Mouse (Mus musculus) thymus, postnatal 36 days (tissue): ENCODE results near the gene 1700012B09Rik.

Experiments
- DNase-seq, 2 experiments: peaks; one replicate each; pipeline ENCODE4 v3.0.0; 2022; ENCODE audit warnings: mixed read lengths in 2 of 2

1700012B09Rik gene

DNA sequence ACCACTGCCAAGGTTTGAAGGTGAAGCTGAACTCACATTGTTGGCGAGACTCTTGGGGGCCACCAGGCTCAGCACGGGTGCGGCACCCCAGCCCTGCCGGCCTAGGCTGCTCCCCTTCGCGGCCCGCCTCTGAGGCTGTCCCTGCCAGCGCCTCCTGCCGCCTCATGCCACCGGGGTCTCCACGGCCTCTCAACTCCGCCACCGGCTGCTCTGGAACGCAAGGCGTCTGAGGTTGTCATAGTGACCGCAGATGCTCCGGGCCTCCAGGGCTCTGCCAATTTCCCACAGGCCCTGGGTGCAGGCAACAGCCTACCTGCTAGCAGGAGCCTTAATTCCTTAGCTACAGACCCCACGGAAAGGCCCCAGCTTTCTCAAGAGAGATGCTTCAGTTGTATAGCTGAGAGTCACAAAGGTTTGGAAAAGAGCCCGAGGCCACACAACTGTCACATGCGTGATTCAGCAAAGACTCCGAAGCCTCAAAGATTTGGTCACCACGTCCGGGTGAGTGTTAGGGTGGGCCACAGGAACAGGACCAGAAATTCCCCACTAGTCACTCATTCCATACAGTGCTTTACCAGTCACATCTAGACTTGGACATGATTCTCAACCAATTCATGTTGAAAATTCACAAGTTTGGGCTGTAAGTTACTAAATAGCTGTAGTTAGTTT is at the start of gene 1700012B09Rik:
Gene 1700012B09Rik (minus strand): TSS at position 228 of the 669 bp plus-strand sequence.
- DNase-seq: peak in 1 of 2 experiments; percentile 9

DNA sequence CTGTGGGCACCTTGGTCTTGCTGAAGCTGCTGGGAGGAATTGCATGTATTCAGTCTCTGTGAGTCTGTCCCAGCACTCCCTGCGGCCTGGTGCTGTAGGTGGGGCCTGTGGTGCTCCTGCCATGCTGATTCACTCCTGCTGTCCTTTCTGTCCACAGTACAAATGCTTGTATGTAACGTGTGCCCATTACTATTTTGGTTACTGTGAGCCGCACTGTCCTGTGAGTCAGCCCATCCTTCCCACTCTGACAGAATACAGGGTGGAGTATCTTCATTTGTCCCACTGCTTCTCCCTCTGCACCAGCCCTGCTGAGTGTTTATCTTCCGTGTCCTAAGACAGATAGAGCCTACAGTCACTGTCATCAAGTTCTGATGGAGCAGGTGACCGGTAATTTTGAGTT is 39.3 kb upstream of the 1700012B09Rik start:
- DNase-seq: no peak

DNA sequence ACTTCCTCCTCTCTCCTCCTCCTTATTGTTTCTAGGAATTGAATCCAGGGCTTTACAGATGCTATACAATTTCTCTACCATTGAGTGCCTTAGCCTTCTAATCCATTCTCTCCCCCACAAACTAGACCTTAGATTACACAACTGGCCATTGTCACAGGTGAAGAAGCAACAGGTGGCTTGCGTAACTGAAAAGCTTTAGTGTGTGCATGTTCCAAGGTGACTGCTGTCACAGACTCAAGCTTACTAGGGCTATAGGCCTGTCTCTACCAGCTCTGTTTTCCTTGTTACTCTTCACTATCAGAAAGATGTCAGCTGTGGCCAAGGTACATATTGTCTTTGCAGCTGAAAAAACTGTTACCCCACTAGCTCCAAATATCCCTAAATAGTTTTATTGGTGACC is 36.0 kb upstream of the 1700012B09Rik start:
- DNase-seq: no peak

GRCm38 (mm10) chr9:14805714-14806113 is 34.9 kb upstream of the 1700012B09Rik start:
- DNase-seq: no peak

DNA sequence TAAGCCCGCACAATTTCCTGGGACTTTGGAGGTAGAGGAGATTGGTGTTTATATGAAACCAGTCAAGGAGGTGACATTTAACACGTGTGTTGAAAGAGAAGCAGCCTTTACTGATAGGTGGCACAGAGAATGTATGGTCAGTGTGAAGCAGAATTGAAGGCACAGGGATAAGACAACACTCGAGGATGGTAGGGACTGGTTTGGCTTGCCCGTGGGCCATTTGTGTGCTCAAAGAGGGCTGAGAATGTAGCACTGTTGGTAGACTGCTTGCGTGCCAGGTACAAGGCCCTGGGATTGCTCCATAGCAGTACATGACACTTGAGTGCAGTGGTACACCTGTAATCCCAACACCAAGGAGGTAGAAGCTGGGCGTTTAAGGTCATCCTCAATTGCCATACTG is 16.5 kb upstream of the 1700012B09Rik start:
- DNase-seq: no peak

DNA sequence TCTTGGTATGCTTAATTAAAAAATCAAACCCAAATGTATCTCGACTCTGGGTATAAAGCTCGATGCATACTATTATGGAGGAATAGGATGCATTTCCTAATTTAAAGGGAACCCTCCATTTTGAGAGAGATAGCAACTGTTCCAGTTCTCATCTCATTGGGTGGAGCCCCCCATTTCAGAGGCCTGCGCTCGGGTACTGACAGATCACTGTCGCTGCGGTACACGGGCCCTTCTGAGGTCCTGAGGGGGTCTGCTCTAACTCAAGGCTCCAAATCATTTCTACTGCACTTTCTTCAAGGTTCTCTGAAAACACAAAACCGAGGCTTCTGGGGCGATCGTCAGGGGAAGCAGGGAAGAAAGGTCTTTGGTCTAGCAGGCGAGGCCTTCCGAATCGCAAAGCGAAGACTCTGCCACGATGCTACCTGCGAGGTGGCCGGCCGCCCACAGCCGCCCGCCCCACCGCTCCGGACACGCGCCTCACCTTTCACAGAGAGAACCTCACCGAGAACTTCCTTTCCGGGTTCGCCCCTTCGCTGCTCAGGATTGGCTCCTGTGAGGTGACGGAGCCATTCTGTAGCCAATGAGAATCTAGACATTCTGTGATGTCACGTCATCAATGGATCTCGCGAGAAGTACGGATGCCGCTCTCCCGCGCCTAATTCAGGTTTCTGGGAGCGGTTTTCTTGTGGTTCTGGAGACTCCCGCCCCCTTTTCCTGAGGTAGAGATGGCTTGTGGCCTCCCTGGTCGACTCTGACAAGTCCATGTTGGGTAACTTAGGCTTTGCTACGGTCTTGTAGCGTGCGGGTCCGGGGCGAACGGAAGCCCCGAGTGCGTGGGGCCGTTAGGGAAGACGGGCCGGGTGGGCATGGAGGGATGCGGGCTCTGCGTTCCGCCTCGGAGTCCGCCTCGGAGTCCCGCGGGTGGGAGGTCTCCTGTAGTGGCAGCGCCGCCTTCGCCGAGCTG is 13.5 kb upstream of the 1700012B09Rik start, which contains the start of the genes Mre11a and Ankrd49:
Gene Mre11a (plus strand): TSS at position 616 of the 964 bp plus-strand sequence.
Gene Ankrd49 (minus strand): TSS at position 818 of the 964 bp plus-strand sequence.
- peak; percentile 87 for DNase-seq

GRCm38 (mm10) chr9:14778341-14778740 is 7.5 kb upstream of the 1700012B09Rik start:
- DNase-seq: no peak

DNA sequence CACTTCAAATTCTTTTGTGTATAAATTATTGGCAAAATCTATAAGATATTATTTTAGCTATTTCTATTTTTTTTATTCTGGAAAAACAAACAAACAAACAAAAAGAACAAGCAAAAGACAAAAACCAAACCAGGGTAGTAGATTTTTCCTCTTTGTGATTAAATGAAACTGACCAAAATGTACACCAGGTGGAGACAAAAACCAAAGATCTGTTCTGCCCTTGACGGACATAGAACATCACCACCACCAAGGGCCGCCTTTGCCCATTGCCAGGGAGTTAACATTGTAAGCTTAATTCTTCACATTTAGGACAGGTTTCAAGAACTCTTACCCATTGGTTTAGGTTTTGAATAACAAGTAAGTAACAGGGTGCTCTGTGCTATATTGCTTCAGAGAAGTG is 3.0 kb upstream of the 1700012B09Rik start:
- DNase-seq: no peak

DNA sequence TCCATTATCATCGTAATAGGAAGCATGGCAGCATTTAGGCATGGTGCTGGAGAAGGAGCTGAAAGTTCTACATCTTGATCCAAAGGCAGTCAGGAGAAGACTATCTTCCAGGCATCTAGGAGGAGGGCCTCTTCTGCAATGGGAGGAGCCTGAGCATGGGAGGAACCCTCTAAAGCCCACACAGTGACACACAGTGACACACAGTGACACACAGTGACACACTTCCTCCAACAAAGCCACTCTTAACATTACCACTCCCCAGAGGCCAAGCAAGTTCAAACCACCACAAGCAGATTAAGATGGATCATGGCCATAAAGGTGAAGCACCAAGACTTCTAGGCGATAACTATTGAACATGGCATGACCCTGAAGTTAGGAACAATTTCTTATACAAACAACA is 1.2 kb upstream of the 1700012B09Rik start:
- no peak for DNase-seq

- DNase-seq: no peak
These were observed 1.0 kb downstream of the 1700012B09Rik start for GRCm38 (mm10) chr9:14769811-14770210.

DNA sequence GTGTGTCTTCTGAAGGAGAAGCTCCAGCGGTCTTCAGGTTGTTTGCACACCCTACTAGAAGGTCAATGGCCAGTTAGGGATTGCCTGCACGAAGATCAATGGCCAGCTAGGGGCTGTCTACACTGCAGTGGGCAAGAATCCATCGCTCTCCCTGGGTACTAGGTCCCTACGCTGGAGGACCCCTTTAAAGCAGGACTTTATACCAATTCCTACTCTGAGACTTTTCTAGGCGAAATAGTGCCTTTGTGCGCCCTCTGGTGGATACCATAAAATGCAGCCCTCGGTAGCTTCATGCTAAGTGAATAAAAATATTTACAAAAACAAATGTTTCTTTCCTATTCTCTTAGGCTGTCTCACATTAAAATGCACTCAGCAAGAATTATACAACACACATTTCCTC is 6.1 kb downstream of the 1700012B09Rik start:
- DNase-seq: peak; percentile 28 to 43

DNA sequence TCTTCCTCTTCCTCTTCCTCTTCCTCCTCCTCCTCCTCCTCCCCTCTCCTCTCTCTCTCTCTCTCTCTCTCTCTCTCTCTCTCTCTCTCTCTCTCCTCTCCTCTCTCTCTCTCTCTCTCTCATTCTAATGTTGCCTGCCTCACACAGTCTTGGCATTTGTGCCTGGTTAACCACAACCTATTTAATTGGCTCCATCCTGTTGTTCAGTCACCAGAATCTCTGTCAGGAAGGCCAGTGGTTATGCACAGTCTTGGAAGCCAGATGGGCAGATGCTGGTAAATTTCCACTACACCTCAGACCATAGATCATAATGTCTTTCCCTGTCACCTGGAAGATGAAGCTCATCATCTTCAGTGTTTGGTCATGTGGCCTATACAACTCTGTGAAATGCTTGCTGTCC is 11.6 kb downstream of the 1700012B09Rik start:
- DNase-seq: no peak

DNA sequence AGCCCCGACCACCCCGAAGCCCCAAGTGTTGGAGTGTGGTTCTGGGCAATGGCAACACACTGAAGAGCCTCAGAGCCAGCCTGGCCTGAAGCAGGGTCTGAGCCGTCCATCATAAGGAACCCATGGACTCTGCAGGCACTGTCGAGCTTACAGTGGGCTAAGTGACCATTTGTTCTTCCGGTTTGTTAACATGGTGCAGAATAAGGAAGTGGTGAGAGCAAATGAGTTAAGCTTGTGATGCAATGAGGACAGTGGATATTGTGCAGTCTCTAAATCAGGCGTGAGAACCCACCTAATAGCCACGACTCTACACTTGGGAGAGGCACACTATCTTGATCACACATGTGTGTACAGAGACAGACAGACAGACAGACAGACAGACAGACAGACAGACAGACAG is 12.2 kb downstream of the 1700012B09Rik start:
- no peak for DNase-seq

- no peak for DNase-seq
These were observed 16.4 kb downstream of the 1700012B09Rik start for GRCm38 (mm10) chr9:14754469-14754868.

- no peak for DNase-seq
These were observed 16.9 kb downstream of the 1700012B09Rik start for GRCm38 (mm10) chr9:14753947-14754346.

DNA sequence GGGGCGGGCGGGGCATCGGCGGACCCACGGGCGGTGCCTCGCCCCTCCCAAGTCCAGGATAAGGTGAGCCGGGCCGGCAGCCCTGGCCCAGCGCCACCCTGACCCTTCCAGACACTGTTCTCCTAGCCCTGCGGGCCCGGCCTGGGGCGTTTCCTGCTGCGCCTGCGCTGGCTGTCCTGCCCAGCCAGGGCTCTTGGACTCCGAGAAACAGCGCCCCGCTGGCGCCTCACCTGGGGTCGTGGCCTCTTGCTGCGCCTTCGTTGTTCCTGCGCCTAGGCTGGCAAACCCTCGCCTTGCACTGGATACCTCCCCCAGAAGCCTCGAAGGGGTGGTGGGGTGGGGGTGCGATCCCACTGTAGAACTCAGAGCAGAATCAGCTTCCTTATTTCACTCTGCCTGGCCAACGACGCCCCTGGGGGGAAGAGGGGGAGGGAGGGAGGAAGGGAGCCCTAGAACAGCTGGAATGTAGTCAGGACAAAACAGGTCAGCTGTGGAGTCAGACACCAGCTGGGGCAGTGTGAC is 18.8 kb downstream of the 1700012B09Rik start, which contains the start of gene Fut4:
Gene Fut4 (minus strand): TSS at position 393 of the 522 bp plus-strand sequence.
- DNase-seq: peak; percentile 48 to 56

DNA sequence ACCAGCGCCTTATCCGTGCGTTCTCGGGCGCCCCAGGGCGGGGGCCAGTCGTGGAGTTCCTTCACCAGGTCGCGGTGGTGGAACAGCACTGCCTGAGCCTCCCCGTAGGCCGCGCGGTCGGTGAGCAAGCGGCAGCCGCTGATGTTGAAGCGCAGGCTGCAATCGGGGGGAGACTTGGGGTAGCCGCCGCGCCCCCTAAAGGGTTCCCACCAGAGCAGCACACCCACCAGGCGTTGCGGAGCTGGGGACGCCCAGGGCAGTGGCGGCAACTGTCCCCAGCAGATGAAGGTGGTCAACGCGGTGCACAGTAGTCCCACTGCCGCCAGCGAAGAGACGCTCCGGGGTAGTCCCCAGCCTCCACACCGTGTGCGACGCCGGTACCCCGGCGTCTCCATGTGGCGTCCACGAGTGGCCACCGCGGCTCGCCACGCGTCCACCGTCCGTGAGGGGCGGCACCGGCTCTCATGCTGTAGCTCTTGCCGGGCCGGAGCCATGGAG is 19.3 kb downstream of the 1700012B09Rik start:
- DNase-seq: peak; percentile 36 to 45

- no peak for DNase-seq
These were observed 19.8 kb downstream of the 1700012B09Rik start for GRCm38 (mm10) chr9:14750901-14751502.

DNA sequence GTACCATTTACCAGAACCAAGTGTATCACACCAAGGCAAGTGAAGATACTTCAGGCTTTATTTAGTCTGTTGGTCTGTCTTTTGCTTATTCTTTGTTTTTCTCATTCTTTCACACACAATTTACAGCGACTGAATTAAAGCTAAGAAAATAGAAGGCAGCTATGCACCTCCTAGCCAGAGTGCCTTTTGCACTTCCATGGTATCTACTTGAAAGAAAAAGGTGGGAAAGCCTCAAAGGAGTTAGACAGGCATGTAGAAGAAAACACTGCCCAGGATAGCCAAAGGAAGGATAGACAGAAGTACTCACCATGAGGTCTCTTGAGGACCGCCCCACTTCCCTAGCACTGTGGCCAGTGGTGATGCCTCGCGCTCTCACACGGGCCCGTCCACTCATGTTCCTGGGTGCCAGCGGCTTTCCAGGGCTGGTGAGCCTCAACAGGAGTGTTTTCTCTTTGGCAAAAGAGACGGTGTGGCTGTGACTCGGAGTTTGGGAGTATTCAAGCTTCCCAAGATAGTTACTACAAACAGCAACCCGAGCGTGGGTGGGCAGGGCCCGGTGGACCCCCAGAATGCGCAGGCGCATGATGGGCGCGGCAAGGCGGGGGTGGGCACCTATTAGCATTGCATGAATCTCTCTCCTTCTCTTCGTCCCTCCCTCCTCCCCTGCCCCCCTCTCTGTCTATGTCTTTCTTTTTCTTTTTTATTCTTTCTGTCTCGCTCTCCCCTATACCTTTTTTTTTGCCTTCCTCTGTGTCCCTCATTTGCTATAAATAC is 30.5 kb downstream of the 1700012B09Rik start, which contains the start of gene Piwil4:
Gene Piwil4 (minus strand): TSS at position 583 of the 774 bp plus-strand sequence.
- no peak for DNase-seq

DNA sequence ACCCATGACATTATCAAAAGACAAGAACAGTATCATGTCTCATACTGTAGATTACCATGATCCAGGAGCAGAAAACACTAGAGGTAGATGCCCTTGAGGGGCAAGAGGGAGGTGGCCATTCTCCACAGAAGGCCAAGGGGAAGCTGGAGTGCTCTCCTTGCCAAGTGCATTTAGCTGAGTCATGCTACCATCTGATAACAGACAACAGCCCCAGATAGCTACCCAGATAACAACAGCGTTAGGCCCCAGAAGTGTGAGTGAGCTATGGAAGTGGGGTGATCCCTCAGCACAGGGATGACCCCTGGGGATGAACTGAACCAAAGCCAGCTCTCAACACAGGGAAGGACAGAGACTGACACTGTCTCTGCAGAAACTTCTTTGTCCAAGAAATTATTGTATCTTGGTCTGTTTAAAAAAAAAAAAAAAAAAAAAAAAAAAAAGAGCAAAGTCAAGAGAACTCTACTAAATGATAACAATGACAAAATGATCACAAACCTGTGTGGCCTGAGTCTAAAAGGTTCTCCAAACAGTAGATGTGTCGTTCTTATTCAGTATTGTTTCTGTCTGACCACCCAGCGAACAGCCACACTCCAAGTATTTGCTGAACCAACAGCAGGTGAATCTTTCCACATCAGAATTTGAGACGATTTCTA is 31.2 kb downstream of the 1700012B09Rik start:
- DNase-seq: no peak

DNA sequence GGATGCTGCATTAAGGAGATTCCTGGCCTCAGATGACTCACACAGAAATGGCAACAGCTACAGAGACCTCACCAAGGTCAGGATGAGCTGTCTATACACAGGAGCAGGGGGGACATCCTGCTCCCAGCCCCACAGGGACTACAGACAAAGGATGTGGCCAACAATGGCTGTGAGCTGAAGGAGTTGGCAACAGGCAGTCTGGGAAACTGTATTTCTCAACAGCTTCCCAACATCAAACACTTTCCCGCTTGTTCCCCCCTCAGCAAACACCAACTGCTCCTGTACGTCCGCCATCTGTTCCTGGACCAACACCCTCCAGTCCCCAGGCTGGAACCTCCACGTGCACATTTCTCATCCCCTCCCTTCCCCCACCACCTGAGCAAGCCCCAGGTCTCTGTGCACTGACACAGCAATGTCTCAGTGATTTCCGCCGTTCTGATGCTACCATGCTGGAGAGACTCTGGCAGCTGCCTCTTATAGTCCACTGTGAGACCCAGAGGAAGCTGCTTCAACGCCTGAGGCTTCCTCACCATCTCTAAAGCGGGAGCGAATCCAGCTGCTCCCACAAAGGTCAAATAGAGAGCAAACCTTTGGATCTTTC is 39.8 kb downstream of the 1700012B09Rik start:
- DNase-seq: peak in 1 of 2 experiments; percentile 21
